Comparison of ENCODE assay signal across 13 mouse cellular contexts in genomic region chr2:17389886-17390285, GRCm38 (mm10).
"Had no signal": no experiment of that assay in that cellular context is flagged by ENCODE, and none has a peak within 500 bp of the region (broad histone marks: within the 10 kb centered on the region; RNA-seq: fewer than 3 reads in every experiment).

No protein-coding gene starts in this region.

- H3K36me3 ChIP-seq: neural tube, embryonic 12.5 days; neural tube, embryonic 13.5 days; neural tube, embryonic 15.5 days; stomach, embryonic 15.5 days had no signal

- H3K9me3 ChIP-seq: neural tube, embryonic 12.5 days; neural tube, embryonic 13.5 days; neural tube, embryonic 15.5 days; stomach, embryonic 15.5 days had no signal

- DNase-seq: retina, postnatal 1 day; right cerebral cortex, postnatal 14 days; right cerebral cortex, postnatal 25 days; right cerebral cortex, postnatal 4 days; spleen, adult 18-20 months; thymus, adult 18-20 months; thymus, postnatal 36 days; thymus, postnatal 4 days had no signal

- H3K27me3 ChIP-seq: neural tube, embryonic 12.5 days; neural tube, embryonic 13.5 days; neural tube, embryonic 15.5 days; stomach, embryonic 15.5 days had no signal

- H3K27ac ChIP-seq: neural tube, embryonic 12.5 days; neural tube, embryonic 13.5 days; neural tube, embryonic 15.5 days; stomach, embryonic 15.5 days; stomach, postnatal 0 days had no signal

- H3K4me1 ChIP-seq: neural tube, embryonic 12.5 days; neural tube, embryonic 13.5 days; neural tube, embryonic 15.5 days; stomach, embryonic 15.5 days had no signal

- H3K9ac ChIP-seq: neural tube, embryonic 12.5 days; neural tube, embryonic 13.5 days; neural tube, embryonic 15.5 days; stomach, embryonic 15.5 days had no signal

- H3K4me2 ChIP-seq: neural tube, embryonic 12.5 days; neural tube, embryonic 13.5 days; neural tube, embryonic 15.5 days; stomach, embryonic 15.5 days had no signal

- H3K4me3 ChIP-seq: neural tube, embryonic 12.5 days; neural tube, embryonic 13.5 days; neural tube, embryonic 15.5 days; stomach, embryonic 15.5 days had no signal
